In the genomic region with DNA sequence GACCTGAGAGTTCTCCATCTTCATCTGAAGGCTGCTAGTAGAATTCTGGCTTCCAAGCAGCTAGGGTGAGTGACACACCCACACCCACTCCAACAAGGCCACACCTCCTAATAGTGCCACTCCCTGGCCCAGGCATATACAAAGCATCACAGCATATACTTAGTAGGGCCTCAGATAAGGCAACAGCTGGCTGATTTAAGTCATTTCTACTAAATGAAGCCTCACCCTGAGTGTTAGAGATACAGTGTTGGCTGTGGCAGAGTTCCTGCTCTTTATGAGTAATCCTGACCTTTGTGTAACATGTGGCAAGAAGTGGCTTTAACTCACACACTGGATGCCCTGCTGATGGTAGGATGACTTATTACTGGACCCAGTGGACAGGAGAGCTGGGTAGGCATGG, we compare ENCODE assay signal across 1 mouse cellular context.
TF ChIP-seq lines count a peak whose summit lies in the region.

No protein-coding gene starts in this region.

TF ChIP-seq in myocyte, 11 proteins besides CTCF, POLR2A, EP300 and RAD21 (continued from another document):
- TF ChIP-seq MYOD1 (IDR thresholded peaks at IDR 0.05; ENCODE audit: control insufficient read depth in 1 of 3, insufficient read length in 2 of 3, low read depth in 2 of 3) (peak in 1 of 3 experiments; percentile 14), E2F4 (IDR thresholded peaks at IDR 0.05; ENCODE audit: insufficient read depth) (no peak), USF1 (IDR thresholded peaks at IDR 0.05; ENCODE audit: low read depth) (no peak), MYOG (IDR thresholded peaks at IDR 0.05; ENCODE audit: control insufficient read depth in 1 of 3, insufficient read depth in 1 of 3, insufficient read length in 2 of 3, low read depth in 2 of 3) (no peak)
